Mouse (Mus musculus): Measurements from ENCODE around the gene Stam. TPM values are rescaled to one million over a fixed set of nuclear protein-coding genes. Genes with fewer than 3 reads are reported as not detected.

Gene Stam
- total RNA-seq, 4 experiments from 2014 or later: 22.9 to 26.7 (median 23.8) TPM

- DNase-seq (ENCODE audit: low spot score): no peak
Measured at GRCm38 (mm10) chr2:14126387-14126786, 52.5 kb downstream of the Stam start.

- no peak for DNase-seq (ENCODE audit: low spot score)
Measured at GRCm38 (mm10) chr2:14127629-14128028, 53.7 kb downstream of the Stam start.

GRCm38 (mm10) chr2:14130641-14131339 is 56.9 kb downstream of the Stam start:
- no peak for DNase-seq (ENCODE audit: low spot score)

- no peak for DNase-seq (ENCODE audit: low spot score)
Measured at GRCm38 (mm10) chr2:14132468-14133326, 58.8 kb downstream of the Stam start.

GRCm38 (mm10) chr2:14136906-14137305 is 63.0 kb downstream of the Stam start:
- DNase-seq (ENCODE audit: low spot score): peak; percentile 31

GRCm38 (mm10) chr2:14139590-14139989 is 65.7 kb downstream of the Stam start:
- DNase-seq (ENCODE audit: low spot score): no peak

- no peak for DNase-seq (ENCODE audit: low spot score)
Measured at GRCm38 (mm10) chr2:14140044-14140443, 66.1 kb downstream of the Stam start.

- peak; percentile 69 for DNase-seq (ENCODE audit: low spot score)
Measured at GRCm38 (mm10) chr2:14145311-14145710, 71.4 kb downstream of the Stam start.

GRCm38 (mm10) chr2:14146913-14147312 is 73.0 kb downstream of the Stam start:
- no peak for DNase-seq (ENCODE audit: low spot score)

GRCm38 (mm10) chr2:14150829-14151228 is 76.9 kb downstream of the Stam start:
- DNase-seq (ENCODE audit: low spot score): no peak

- no peak for DNase-seq (ENCODE audit: low spot score)
Measured at GRCm38 (mm10) chr2:14151854-14152253, 78.0 kb downstream of the Stam start.

GRCm38 (mm10) chr2:14159047-14159446 is 85.1 kb downstream of the Stam start:
- no peak for DNase-seq (ENCODE audit: low spot score)

- no peak for DNase-seq (ENCODE audit: low spot score)
Measured at GRCm38 (mm10) chr2:14159756-14160155, 85.9 kb downstream of the Stam start.

GRCm38 (mm10) chr2:14164459-14165030 is 90.6 kb downstream of the Stam start:
- peak; percentile 32 for DNase-seq (ENCODE audit: low spot score)

- DNase-seq (ENCODE audit: low spot score): no peak
Measured at GRCm38 (mm10) chr2:14165066-14165465, 91.2 kb downstream of the Stam start.

- peak; percentile 48 for DNase-seq (ENCODE audit: low spot score)
Measured at GRCm38 (mm10) chr2:14165618-14166344, 91.9 kb downstream of the Stam start.

GRCm38 (mm10) chr2:14167721-14168120 is 93.8 kb downstream of the Stam start:
- no peak for DNase-seq (ENCODE audit: low spot score)

- no peak for DNase-seq (ENCODE audit: low spot score)
Measured at GRCm38 (mm10) chr2:14174334-14174733, 100.4 kb downstream of the Stam start, which contains the start of gene Tmem236. Gene Tmem236, plus strand, starts transcription at chr2:14174523.

GRCm38 (mm10) chr2:14176460-14177193 is 102.7 kb downstream of the Stam start:
- DNase-seq (ENCODE audit: low spot score): no peak

- DNase-seq (ENCODE audit: low spot score): no peak
Measured at GRCm38 (mm10) chr2:14184375-14184774, 110.5 kb downstream of the Stam start.

- no peak for DNase-seq (ENCODE audit: low spot score)
Measured at GRCm38 (mm10) chr2:14190684-14191083, 116.8 kb downstream of the Stam start.
